Mouse (Mus musculus) lung, adult 2 months (tissue): ENCODE measurements around the gene BC048562.

Source experiments
- CTCF ChIP-seq: fragments of 200-500 bp; IDR thresholded peaks from 2 replicates; pipeline ENCODE4 v1.5.1; 2011; ENCODE audit warnings: mild to moderate bottlenecking, low read length, control low read depth; ENCODE audit not compliant: insufficient read depth
- POLR2A ChIP-seq: fragments of 200-500 bp; IDR thresholded peaks from 2 replicates; pipeline ENCODE4 v1.6.1; 2011; ENCODE audit warnings: low read depth, mild to moderate bottlenecking, control low read depth, low read length, borderline replicate concordance; ENCODE audit errors: extremely low read depth

GRCm38 (mm10) chr9:108451519-108452160, 15.4 kb downstream of the BC048562 start:
- TF ChIP-seq POLR2A (no peak), CTCF (no peak)
